Mouse (Mus musculus) T-helper 2 cell (primary cell): ENCODE results near the gene Ap5s1.
"Not testable (repeated sequence)": the region's sequence is repeated elsewhere in the genome, so short reads cannot be mapped to it uniquely, and the experiment has no call there.

ENCODE experiments used
- in situ Hi-C: fragments of 300-600 bp; cut with MboI, MseI; formaldehyde crosslinking; loops from one replicate; pipeline ENCODE4 v1.15.1; 2025; ENCODE audit warnings: high pct_unique_total_duplicates

Ap5s1 gene

GRCm38 (mm10) chr2:131221853-131222515 lies 15.1 kb downstream of the Ap5s1 start:
- in situ Hi-C loops, result no loop called here

GRCm38 (mm10) chr2:131222562-131222961 lies 15.7 kb downstream of the Ap5s1 start:
- in situ Hi-C loops, result no loop called here

- in situ Hi-C loops, result no loop called here
These were observed 16.7 kb downstream of the Ap5s1 start for GRCm38 (mm10) chr2:131223569-131223968.

GRCm38 (mm10) chr2:131225178-131225577 lies 18.3 kb downstream of the Ap5s1 start:
- in situ Hi-C loops, result no loop called here

- in situ Hi-C loops, result not testable (repeated sequence)
These were observed 19.8 kb downstream of the Ap5s1 start for GRCm38 (mm10) chr2:131226669-131227068.

GRCm38 (mm10) chr2:131227243-131227642 lies 20.4 kb downstream of the Ap5s1 start:
- in situ Hi-C loops, result no loop called here

- in situ Hi-C loops, result no loop called here
These were observed 25.7 kb downstream of the Ap5s1 start for GRCm38 (mm10) chr2:131232558-131232957.

- in situ Hi-C loops, result no loop called here
These were observed 26.6 kb downstream of the Ap5s1 start, which contains the start of gene Mavs for GRCm38 (mm10) chr2:131233307-131234126. Gene Mavs, plus strand, starts transcription at chr2:131234063.

- in situ Hi-C loops, result no loop called here
These were observed 27.3 kb downstream of the Ap5s1 start for GRCm38 (mm10) chr2:131234127-131234650.

- in situ Hi-C loops, result no loop called here
These were observed 28.2 kb downstream of the Ap5s1 start for GRCm38 (mm10) chr2:131234970-131235635.

- in situ Hi-C loops, result no loop called here
These were observed 35.3 kb downstream of the Ap5s1 start for GRCm38 (mm10) chr2:131242180-131242579.

- in situ Hi-C loops, result no loop called here
These were observed 36.1 kb downstream of the Ap5s1 start for GRCm38 (mm10) chr2:131242929-131243328.

GRCm38 (mm10) chr2:131253681-131254328 lies 46.9 kb downstream of the Ap5s1 start:
- in situ Hi-C loops, result loop anchor here (5.0 kb wide), 1 partner anchor 157 kb away; no protein-coding TSS in a partner anchor

- in situ Hi-C loops, result loop anchor here (5.0 kb wide), 1 partner anchor 157 kb away; no protein-coding TSS in a partner anchor
These were observed 47.4 kb downstream of the Ap5s1 start for GRCm38 (mm10) chr2:131254329-131254713.

GRCm38 (mm10) chr2:131255738-131256137 lies 48.9 kb downstream of the Ap5s1 start:
- in situ Hi-C loops, result no loop called here

GRCm38 (mm10) chr2:131258693-131259092 lies 51.8 kb downstream of the Ap5s1 start:
- in situ Hi-C loops, result no loop called here

- in situ Hi-C loops, result no loop called here
These were observed 53.8 kb downstream of the Ap5s1 start for GRCm38 (mm10) chr2:131260544-131261307.

GRCm38 (mm10) chr2:131261481-131262212 lies 54.8 kb downstream of the Ap5s1 start:
- in situ Hi-C loops, result no loop called here

GRCm38 (mm10) chr2:131262213-131262672 lies 55.4 kb downstream of the Ap5s1 start, which contains the start of gene Pank2:
Gene Pank2, plus strand, starts transcription at chr2:131262495.
- in situ Hi-C loops, result no loop called here
